Mouse (Mus musculus) kidney, postnatal 10 days (tissue): ENCODE measurements around the gene Prodh2.
"Not testable (repeated sequence)": the region's sequence is repeated elsewhere in the genome, so short reads cannot be mapped to it uniquely, and the experiment has no call there.

Source experiments
- DNase-seq: peaks from one replicate; pipeline ENCODE4 v3.0.0; 2021; ENCODE audit warnings: mixed read lengths

Prodh2 gene

GRCm38 (mm10) chr7:30493401-30493931, at the start of gene Prodh2:
TSS of gene Prodh2 (plus strand) at chr7:30493622.
- peak; percentile 58 for DNase-seq

- no peak for DNase-seq
Observed at GRCm38 (mm10) chr7:30443696-30444095, 49.7 kb upstream of the Prodh2 start.

GRCm38 (mm10) chr7:30444154-30444970, 49.1 kb upstream of the Prodh2 start:
- DNase-seq = peak; percentile 68

- peak; percentile 76 for DNase-seq
Observed at GRCm38 (mm10) chr7:30444971-30445751, 48.3 kb upstream of the Prodh2 start, which contains the start of gene Aplp1. TSS of gene Aplp1 (minus strand) at chr7:30445535.

GRCm38 (mm10) chr7:30450241-30450640, 43.2 kb upstream of the Prodh2 start:
- DNase-seq = no peak

GRCm38 (mm10) chr7:30453327-30453726, 40.1 kb upstream of the Prodh2 start:
- DNase-seq = no peak

- peak; percentile 74 for DNase-seq
Observed at GRCm38 (mm10) chr7:30453766-30454165, 39.7 kb upstream of the Prodh2 start.

- DNase-seq = no peak
Observed at GRCm38 (mm10) chr7:30454259-30454658, 39.2 kb upstream of the Prodh2 start.

- no peak for DNase-seq
Observed at GRCm38 (mm10) chr7:30456487-30456886, 36.9 kb upstream of the Prodh2 start.

- DNase-seq = no peak
Observed at GRCm38 (mm10) chr7:30456911-30457628, 36.4 kb upstream of the Prodh2 start.

- DNase-seq = peak; percentile 35
Observed at GRCm38 (mm10) chr7:30457629-30458330, 35.6 kb upstream of the Prodh2 start, which contains the start of the genes Kirrel2 and Nphs1. TSS of gene Kirrel2 (minus strand) at chr7:30457690. TSS of gene Nphs1 (plus strand) at chr7:30458315.

GRCm38 (mm10) chr7:30459484-30459883, 33.9 kb upstream of the Prodh2 start:
- peak; percentile 42 for DNase-seq

GRCm38 (mm10) chr7:30463568-30463967, 29.9 kb upstream of the Prodh2 start:
- no peak for DNase-seq

- DNase-seq = no peak
Observed at GRCm38 (mm10) chr7:30463996-30464395, 29.4 kb upstream of the Prodh2 start.

- DNase-seq = no peak
Observed at GRCm38 (mm10) chr7:30464816-30465300, 28.6 kb upstream of the Prodh2 start.

- peak; percentile 68 for DNase-seq
Observed at GRCm38 (mm10) chr7:30472411-30472810, 21.0 kb upstream of the Prodh2 start.

- no peak for DNase-seq
Observed at GRCm38 (mm10) chr7:30474999-30475398, 18.4 kb upstream of the Prodh2 start.

- DNase-seq = not testable (repeated sequence)
Observed at GRCm38 (mm10) chr7:30476136-30476535, 17.3 kb upstream of the Prodh2 start.

- DNase-seq = peak; percentile 51
Observed at GRCm38 (mm10) chr7:30477415-30478381, 15.7 kb upstream of the Prodh2 start.

GRCm38 (mm10) chr7:30484250-30484649, 9.2 kb upstream of the Prodh2 start:
- DNase-seq = peak; percentile 73
